Mouse (Mus musculus): ENCODE results near the gene Polr2c. TPM values are rescaled to one million over a fixed set of nuclear protein-coding genes. Genes with fewer than 3 reads are reported as not detected.
A peak's percentile ranks its signal among the peaks of the same experiment; 100 is the strongest.

Polr2c gene
- polyA plus RNA-seq, 1 experiment from 2014 or later = 111 TPM

DNA sequence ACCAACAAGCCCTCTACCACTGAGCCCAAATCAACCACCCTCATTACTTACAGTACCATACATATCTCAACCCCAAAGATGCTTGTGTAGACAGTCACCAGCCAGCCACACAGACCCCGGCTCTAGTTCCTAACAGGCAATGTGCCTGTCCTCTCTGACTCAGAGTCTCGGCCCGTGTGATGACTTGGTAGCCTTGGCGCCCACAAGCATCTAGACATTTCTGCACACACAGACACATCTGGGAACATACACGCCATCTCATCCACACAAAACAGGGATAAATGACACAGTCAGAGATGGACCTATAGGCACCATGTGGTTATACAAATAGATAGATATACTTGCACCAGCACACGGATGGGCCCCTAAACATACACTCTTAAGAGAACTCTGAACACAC lies 57.0 kb downstream of the Polr2c start:
- Histone ChIP-seq H3K4me2 (replicated peaks) (no peak overlapping the region), H3K4me1 (replicated peaks; ENCODE audit: control insufficient read depth, insufficient read depth, low read length) (peaks cover 16% of the 10 kb centered on the region), H3K9me3 (ENCODE audit: control insufficient read depth, low read length) (no peaks in the 10 kb centered on the region), H3K9ac (no peak overlapping the region), H3K4me3 (replicated peaks; ENCODE audit: low read length) (no peak overlapping the region), H3K27me3 (ENCODE audit: control insufficient read depth, insufficient read depth, low read length) (peaks cover 47% of the 10 kb centered on the region), H3K27ac (no peak overlapping the region), H3K36me3 (replicated peaks; ENCODE audit: control insufficient read depth, insufficient read depth) (no peaks in the 10 kb centered on the region)
- ATAC-seq (ENCODE audit: low FRiP score) = no peak
- no peak for DNase-seq (ENCODE audit: low spot score)
- WGBS = 80% methylated on average over 6 of the region's 6 CpGs

- H3K27ac ChIP-seq = no peak overlapping the region
- H3K4me3 ChIP-seq (replicated peaks; ENCODE audit: low read length) = no peak overlapping the region
- H3K36me3 ChIP-seq (replicated peaks; ENCODE audit: control insufficient read depth, insufficient read depth) = no peaks in the 10 kb centered on the region
- H3K4me2 ChIP-seq (replicated peaks) = no peak overlapping the region
- peaks cover 47% of the 10 kb centered on the region for H3K27me3 ChIP-seq (ENCODE audit: control insufficient read depth, insufficient read depth, low read length)
- H3K9ac ChIP-seq = no peak overlapping the region
- no peak for ATAC-seq (ENCODE audit: low FRiP score)
- no peaks in the 10 kb centered on the region for H3K9me3 ChIP-seq (ENCODE audit: control insufficient read depth, low read length)
- 67% methylated on average over 3 of the region's 3 CpGs for WGBS
- peaks cover 16% of the 10 kb centered on the region for H3K4me1 ChIP-seq (replicated peaks; ENCODE audit: control insufficient read depth, insufficient read depth, low read length)
- peak; percentile 52 for DNase-seq (ENCODE audit: low spot score)
Measured at GRCm38 (mm10) chr8:94914701-94915101, 57.5 kb downstream of the Polr2c start.

GRCm38 (mm10) chr8:94916311-94916959 lies 59.2 kb downstream of the Polr2c start:
- Histone ChIP-seq H3K27me3 (ENCODE audit: control insufficient read depth, insufficient read depth, low read length) (peaks cover 47% of the 10 kb centered on the region), H3K4me2 (replicated peaks) (peak overlapping the region; percentile 75), H3K4me1 (replicated peaks; ENCODE audit: control insufficient read depth, insufficient read depth, low read length) (peaks cover 16% of the 10 kb centered on the region), H3K36me3 (replicated peaks; ENCODE audit: control insufficient read depth, insufficient read depth) (no peaks in the 10 kb centered on the region), H3K4me3 (replicated peaks; ENCODE audit: low read length) (peak overlapping the region; percentile 51; the same call in 1 of the 2 replicates), H3K9ac (0 out of 2 replicates have a peak overlapping the region, but pooled peaks have one; percentile 30), H3K27ac (no peak overlapping the region), H3K9me3 (ENCODE audit: control insufficient read depth, low read length) (no peaks in the 10 kb centered on the region)
- 56% methylated on average over 9 of the region's 9 CpGs for WGBS
- ATAC-seq (ENCODE audit: low FRiP score) (no peak), DNase-seq (ENCODE audit: low spot score) (no peak)

DNA sequence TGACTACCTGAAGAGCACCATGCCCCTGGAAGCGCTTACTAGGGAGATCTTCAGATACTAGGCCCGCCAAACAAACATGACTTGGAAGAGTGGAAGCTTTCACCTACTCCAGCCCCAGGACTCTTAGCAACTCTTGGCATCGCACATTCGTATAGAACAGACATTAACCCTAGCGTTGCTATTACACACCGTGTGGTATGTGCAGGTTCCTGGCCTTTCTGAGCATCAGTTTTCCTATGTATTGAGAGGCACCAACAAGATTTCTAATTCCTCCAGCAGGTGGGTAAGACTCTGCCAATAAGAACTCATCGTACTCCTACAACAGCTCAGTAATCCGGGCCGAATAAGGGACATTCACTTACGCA lies 59.7 kb downstream of the Polr2c start:
- H3K9ac ChIP-seq = peak overlapping the region; percentile 30; the same call in 1 of the 2 replicates
- H3K36me3 ChIP-seq (replicated peaks; ENCODE audit: control insufficient read depth, insufficient read depth) = no peaks in the 10 kb centered on the region
- H3K9me3 ChIP-seq (ENCODE audit: control insufficient read depth, low read length) = no peaks in the 10 kb centered on the region
- H3K4me3 ChIP-seq (replicated peaks; ENCODE audit: low read length) = peak overlapping the region; percentile 51
- H3K4me2 ChIP-seq (replicated peaks) = peak overlapping the region; percentile 75
- WGBS = 8% methylated on average over 10 of the region's 10 CpGs
- ATAC-seq (ENCODE audit: low FRiP score) (peak; percentile 4; the same call in 1 of the 2 replicates), DNase-seq (ENCODE audit: low spot score) (peak; percentile 32)
- H3K4me1 ChIP-seq (replicated peaks; ENCODE audit: control insufficient read depth, insufficient read depth, low read length) = peaks cover 16% of the 10 kb centered on the region
- peaks cover 47% of the 10 kb centered on the region for H3K27me3 ChIP-seq (ENCODE audit: control insufficient read depth, insufficient read depth, low read length)
- H3K27ac ChIP-seq = no peak overlapping the region

DNA sequence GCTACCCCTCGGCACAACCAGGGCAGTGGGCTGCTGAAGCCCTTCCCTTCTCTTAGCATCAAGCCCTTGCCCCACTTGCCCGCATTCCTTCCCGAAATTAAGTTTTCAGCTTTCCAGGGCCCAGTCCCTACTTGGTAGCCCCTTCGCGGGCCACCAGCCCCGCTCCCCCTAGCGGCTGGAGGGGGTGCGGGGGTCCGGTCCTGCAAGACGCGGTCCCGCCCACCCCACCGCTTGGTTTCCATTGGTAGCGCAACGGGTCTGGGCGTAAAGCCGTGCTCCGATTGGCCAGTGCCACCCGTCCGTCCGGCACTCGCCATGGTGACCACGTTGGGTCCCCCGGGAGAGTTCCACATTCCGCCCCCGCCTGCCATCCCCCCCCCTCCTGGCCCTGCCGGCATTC lies 60.1 kb downstream of the Polr2c start:
- Histone ChIP-seq H3K9ac (peak overlapping the region; percentile 59), H3K9me3 (ENCODE audit: control insufficient read depth, low read length) (no peaks in the 10 kb centered on the region), H3K4me1 (replicated peaks; ENCODE audit: control insufficient read depth, insufficient read depth, low read length) (peaks cover 16% of the 10 kb centered on the region), H3K27ac (no peak overlapping the region), H3K27me3 (ENCODE audit: control insufficient read depth, insufficient read depth, low read length) (peaks cover 46% of the 10 kb centered on the region), H3K4me3 (replicated peaks; ENCODE audit: low read length) (peak overlapping the region; percentile 51), H3K36me3 (replicated peaks; ENCODE audit: control insufficient read depth, insufficient read depth) (no peaks in the 10 kb centered on the region), H3K4me2 (replicated peaks) (peak overlapping the region; percentile 75)
- WGBS = under 1% methylated on average over 26 of the region's 27 CpGs
- ATAC-seq (ENCODE audit: low FRiP score) (peak; percentile 89), DNase-seq (ENCODE audit: low spot score) (peak; percentile 83)

GRCm38 (mm10) chr8:94917851-94918495 lies 60.7 kb downstream of the Polr2c start, which contains the start of gene Ccdc102a:
Ccdc102a (minus strand) TSS chr8:94918098.
- no peaks in the 10 kb centered on the region for H3K9me3 ChIP-seq (ENCODE audit: control insufficient read depth, low read length)
- peaks cover 16% of the 10 kb centered on the region for H3K4me1 ChIP-seq (replicated peaks; ENCODE audit: control insufficient read depth, insufficient read depth, low read length)
- WGBS = 4% methylated on average over 39 of the region's 51 CpGs
- H3K27me3 ChIP-seq (ENCODE audit: control insufficient read depth, insufficient read depth, low read length) = peaks cover 40% of the 10 kb centered on the region
- H3K4me3 ChIP-seq (replicated peaks; ENCODE audit: low read length) = peak within 1 kb of the TSS; percentile 51
- H3K36me3 ChIP-seq (replicated peaks; ENCODE audit: control insufficient read depth, insufficient read depth) = no peaks in the 10 kb centered on the region
- ATAC-seq (ENCODE audit: low FRiP score) (peak; percentile 23; the same call in 1 of the 2 replicates), DNase-seq (ENCODE audit: low spot score) (no peak)
- no peak within 1 kb of the TSS for H3K27ac ChIP-seq
- H3K9ac ChIP-seq = peak within 1 kb of the TSS; percentile 59
- peak within 1 kb of the TSS; percentile 75 for H3K4me2 ChIP-seq (replicated peaks)

DNA sequence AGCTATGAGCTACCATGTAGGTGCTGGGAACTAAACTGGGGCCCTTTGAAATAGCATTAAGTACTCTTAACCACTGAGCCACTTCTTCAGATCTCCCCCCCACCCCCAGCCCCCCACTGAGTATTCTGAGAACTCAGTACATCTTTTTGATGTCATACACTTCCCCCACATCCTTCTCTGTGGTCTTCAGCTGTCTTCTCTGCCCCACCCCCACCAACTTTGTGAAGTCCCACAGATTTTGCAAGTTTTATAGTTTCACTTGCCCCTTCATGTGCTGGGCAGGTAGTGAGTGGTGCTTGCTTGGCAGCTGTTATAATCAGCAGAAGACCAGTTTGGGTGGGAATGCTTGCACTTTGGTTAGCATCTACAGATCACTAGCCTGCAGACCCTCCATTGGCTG lies 62.0 kb downstream of the Polr2c start:
- no peak overlapping the region for H3K9ac ChIP-seq
- H3K9me3 ChIP-seq (ENCODE audit: control insufficient read depth, low read length) = no peaks in the 10 kb centered on the region
- no peak overlapping the region for H3K4me3 ChIP-seq (replicated peaks; ENCODE audit: low read length)
- H3K36me3 ChIP-seq (replicated peaks; ENCODE audit: control insufficient read depth, insufficient read depth) = no peaks in the 10 kb centered on the region
- no peak overlapping the region for H3K4me2 ChIP-seq (replicated peaks)
- no peak overlapping the region for H3K27ac ChIP-seq
- no peak for ATAC-seq (ENCODE audit: low FRiP score)
- no peak for DNase-seq (ENCODE audit: low spot score)
- peaks cover 16% of the 10 kb centered on the region for H3K4me1 ChIP-seq (replicated peaks; ENCODE audit: control insufficient read depth, insufficient read depth, low read length)
- H3K27me3 ChIP-seq (ENCODE audit: control insufficient read depth, insufficient read depth, low read length) = peaks cover 29% of the 10 kb centered on the region

DNA sequence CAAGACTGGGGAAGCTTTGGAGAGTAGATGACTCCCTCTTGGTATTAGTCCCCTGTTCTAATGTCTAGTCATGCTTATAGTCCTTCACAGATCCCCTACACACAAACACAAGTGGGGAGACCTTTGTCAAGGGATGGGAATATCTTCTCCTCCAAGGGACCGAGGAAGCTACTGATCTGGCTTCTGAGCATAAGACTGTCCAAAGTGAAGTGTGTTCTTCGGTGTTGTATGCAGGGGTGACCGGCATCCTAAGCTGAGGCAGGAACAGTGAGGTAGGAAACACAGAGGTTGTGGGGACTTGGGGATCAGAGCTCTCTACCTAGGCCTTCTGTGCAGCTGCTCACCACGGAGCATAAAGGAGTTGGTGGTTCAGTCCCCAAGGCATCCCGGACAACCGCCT lies 64.9 kb downstream of the Polr2c start:
- Histone ChIP-seq H3K27ac (no peak overlapping the region), H3K4me1 (replicated peaks; ENCODE audit: control insufficient read depth, insufficient read depth, low read length) (peaks cover 10% of the 10 kb centered on the region), H3K4me3 (replicated peaks; ENCODE audit: low read length) (no peak overlapping the region), H3K4me2 (replicated peaks) (no peak overlapping the region), H3K9ac (no peak overlapping the region), H3K36me3 (replicated peaks; ENCODE audit: control insufficient read depth, insufficient read depth) (no peaks in the 10 kb centered on the region), H3K27me3 (ENCODE audit: control insufficient read depth, insufficient read depth, low read length) (peaks cover 17% of the 10 kb centered on the region), H3K9me3 (ENCODE audit: control insufficient read depth, low read length) (no peaks in the 10 kb centered on the region)
- DNase-seq (ENCODE audit: low spot score) (no peak), ATAC-seq (ENCODE audit: low FRiP score) (no peak)
- 76% methylated on average over 6 of the region's 6 CpGs for WGBS

GRCm38 (mm10) chr8:94922602-94923001 lies 65.4 kb downstream of the Polr2c start:
- no peak overlapping the region for H3K4me3 ChIP-seq (replicated peaks; ENCODE audit: low read length)
- H3K4me2 ChIP-seq (replicated peaks) = no peak overlapping the region
- H3K27ac ChIP-seq = no peak overlapping the region
- no peak overlapping the region for H3K9ac ChIP-seq
- peaks cover 13% of the 10 kb centered on the region for H3K27me3 ChIP-seq (ENCODE audit: control insufficient read depth, insufficient read depth, low read length)
- ATAC-seq (ENCODE audit: low FRiP score) (no peak), DNase-seq (ENCODE audit: low spot score) (no peak)
- no peaks in the 10 kb centered on the region for H3K36me3 ChIP-seq (replicated peaks; ENCODE audit: control insufficient read depth, insufficient read depth)
- no peaks in the 10 kb centered on the region for H3K9me3 ChIP-seq (ENCODE audit: control insufficient read depth, low read length)
- peaks cover 8% of the 10 kb centered on the region for H3K4me1 ChIP-seq (replicated peaks; ENCODE audit: control insufficient read depth, insufficient read depth, low read length)
- WGBS = 28% methylated on average over 8 of the region's 8 CpGs

All from hindbrain, embryonic 14.5 days (tissue).